Mouse (Mus musculus) liver, embryonic 12.5 days (tissue): ENCODE results near the gene Gm20671. TPM values are rescaled to one million over a fixed set of nuclear protein-coding genes. Genes with fewer than 3 reads are reported as not detected.
"Not testable (repeated sequence)": the region's sequence is repeated elsewhere in the genome, so short reads cannot be mapped to it uniquely, and the experiment has no call there.

ENCODE experiments used
- ATAC-seq: fragments of 200-750 bp; cut with Nextera tagmentation; 2 replicates; pipeline ENCODE4 v1.8.0; 2017; ENCODE audit warnings: moderate number of reproducible peaks, mild to moderate bottlenecking, moderate library complexity
- H3K27ac ChIP-seq: fragments of 300-500 bp; sonication (generic); 2 replicates; pipeline ENCODE4 v1.5.1; 2016; ENCODE audit warnings: mild to moderate bottlenecking
- H3K27me3 ChIP-seq: fragments of 300-500 bp; sonication (generic); replicated peaks from 2 replicates; pipeline ENCODE4 v1.6.1; 2016; ENCODE audit warnings: mild to moderate bottlenecking, moderate library complexity
- H3K36me3 ChIP-seq: fragments of 300-500 bp; sonication (generic); 2 replicates; pipeline ENCODE4 v1.6.1; 2016; ENCODE audit warnings: mild to moderate bottlenecking, moderate library complexity
- H3K4me1 ChIP-seq: fragments of 300-500 bp; sonication (generic); 2 replicates; pipeline ENCODE4 v1.6.1; 2016
- H3K4me2 ChIP-seq: fragments of 300-500 bp; sonication (generic); 2 replicates; pipeline ENCODE4 v1.6.1; 2016; ENCODE audit warnings: mild to moderate bottlenecking, moderate library complexity
- H3K4me3 ChIP-seq: fragments of 300-500 bp; sonication (generic); 2 replicates; pipeline ENCODE4 v1.5.1; 2016; ENCODE audit warnings: mild to moderate bottlenecking, moderate library complexity
- H3K9ac ChIP-seq: fragments of 300-500 bp; sonication (generic); 2 replicates; pipeline ENCODE4 v1.6.1; 2016; ENCODE audit warnings: mild to moderate bottlenecking, moderate library complexity
- H3K9me3 ChIP-seq: fragments of 300-500 bp; sonication (generic); replicated peaks from 2 replicates; pipeline ENCODE4 v1.6.1; 2016; ENCODE audit warnings: mild to moderate bottlenecking, moderate library complexity
- WGBS: fragments of 180-500 bp; shearing (Covaris S2); methylation state at CpG from one replicate; pipeline ENCODE4 v1.1.7; 2016; ENCODE audit not compliant: insufficient replicate concordance; 5-methylcytosine and 5-hydroxymethylcytosine counted together
- polyA plus RNA-seq: library from polyadenylated mRNA; unstranded; fragments of >200 nt; fragmentation: Nextera tagmentation; extraction: Ambion mirVana; gene quantifications from 2 replicates; pipeline ENCODE4 v1.2.1, GENCODE M21; 2016

The Gm20671 gene
- polyA plus RNA-seq, 1 experiment from 2014 or later = not detected

DNA sequence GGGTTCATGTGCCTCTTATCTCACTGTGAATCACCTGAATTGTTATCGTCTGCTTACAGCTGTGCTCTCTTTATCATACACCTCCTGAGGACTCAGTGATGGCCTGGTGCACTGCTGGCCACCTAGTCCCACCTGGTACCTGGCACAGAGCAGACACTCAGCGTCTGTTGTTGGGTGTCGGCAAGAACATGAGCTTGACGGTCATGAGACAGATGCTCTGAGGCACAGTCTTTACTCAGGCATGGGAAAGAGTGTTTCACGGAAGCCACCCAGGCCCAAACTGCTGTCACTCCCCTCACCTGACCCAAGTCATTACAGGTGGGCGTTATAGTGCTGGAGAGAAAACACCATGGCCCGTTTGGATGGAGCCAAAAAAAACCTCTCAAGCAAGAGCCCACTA is 102.9 kb downstream of the Gm20671 start:
- Histone ChIP-seq H3K9me3 (no peaks in the 10 kb centered on the region), H3K36me3 (no peaks in the 10 kb centered on the region), H3K27me3 (no peaks in the 10 kb centered on the region), H3K27ac (no peak overlapping the region), H3K4me3 (no peak overlapping the region), H3K4me2 (no peak overlapping the region), H3K9ac (no peak overlapping the region), H3K4me1 (peaks cover 1% of the 10 kb centered on the region; the same call in 1 of the 2 replicates)
- WGBS = 71% methylated on average over 7 of the region's 7 CpGs
- no peak for ATAC-seq

- not testable (repeated sequence) for H3K27me3 ChIP-seq, H3K4me3 ChIP-seq, ATAC-seq, H3K36me3 ChIP-seq, H3K9ac ChIP-seq, H3K9me3 ChIP-seq, H3K27ac ChIP-seq, H3K4me1 ChIP-seq, H3K4me2 ChIP-seq
- 72% methylated on average over 8 of the region's 8 CpGs for WGBS
These were observed 104.2 kb downstream of the Gm20671 start for GRCm38 (mm10) chr5:32722711-32723110.

- Histone ChIP-seq H3K4me1 (peaks cover 3% of the 10 kb centered on the region; the same call in 1 of the 2 replicates), H3K27me3 (no peaks in the 10 kb centered on the region), H3K4me3 (no peak overlapping the region), H3K4me2 (no peak overlapping the region), H3K9ac (no peak overlapping the region), H3K27ac (no peak overlapping the region), H3K36me3 (no peaks in the 10 kb centered on the region), H3K9me3 (no peaks in the 10 kb centered on the region)
- 65% methylated on average over 7 of the region's 7 CpGs for WGBS
- no peak for ATAC-seq
These were observed 104.6 kb downstream of the Gm20671 start for GRCm38 (mm10) chr5:32722263-32722662.

DNA sequence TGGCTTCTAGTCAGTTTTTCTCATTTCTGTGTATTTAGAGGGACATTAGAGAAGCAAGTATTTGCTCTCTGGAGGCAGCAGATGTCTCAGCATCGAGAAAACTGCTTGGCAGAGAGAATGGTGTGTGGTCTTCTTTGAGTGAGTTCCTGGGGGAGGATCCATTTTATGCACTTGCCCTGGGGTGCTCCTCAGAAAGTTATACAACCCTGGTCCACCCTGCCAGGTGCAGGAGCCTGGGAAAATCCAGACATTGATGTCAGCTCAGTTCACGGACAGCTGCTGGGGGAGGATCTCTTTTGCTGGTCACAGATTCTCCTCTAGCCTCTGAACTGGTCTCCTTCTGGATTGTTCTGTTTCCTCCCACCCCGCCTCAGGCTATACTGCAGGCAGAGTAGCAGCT is 105.6 kb downstream of the Gm20671 start:
- no peaks in the 10 kb centered on the region for H3K9me3 ChIP-seq
- WGBS = 59% methylated on average over 3 of the region's 3 CpGs
- no peak overlapping the region for H3K27ac ChIP-seq
- H3K27me3 ChIP-seq = no peaks in the 10 kb centered on the region
- H3K4me1 ChIP-seq = peaks cover 3% of the 10 kb centered on the region; the same call in 1 of the 2 replicates
- no peak overlapping the region for H3K4me3 ChIP-seq
- no peak overlapping the region for H3K4me2 ChIP-seq
- H3K9ac ChIP-seq = no peak overlapping the region
- H3K36me3 ChIP-seq = no peaks in the 10 kb centered on the region
- ATAC-seq = no peak

DNA sequence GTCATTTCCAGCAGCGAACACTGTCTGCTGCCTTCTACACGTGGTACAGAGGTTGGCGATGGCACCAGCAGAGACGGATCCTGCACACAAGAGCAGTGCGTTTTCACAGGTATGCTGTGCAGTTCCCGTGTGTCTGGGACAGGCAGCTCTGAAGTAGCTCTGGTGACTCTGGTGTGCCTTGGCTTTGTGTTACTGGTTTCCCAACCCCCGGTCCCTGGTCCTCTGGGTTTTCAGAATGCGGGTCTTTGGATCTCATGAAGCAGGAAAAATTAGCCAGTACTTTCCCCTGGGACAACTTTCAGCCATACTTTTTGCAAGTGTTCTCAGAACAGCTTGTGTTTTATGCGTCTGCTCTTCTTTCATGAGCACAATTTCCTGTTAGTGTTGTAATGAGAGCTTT is 106.5 kb downstream of the Gm20671 start:
- 76% methylated on average over 9 of the region's 9 CpGs for WGBS
- H3K4me3 ChIP-seq = no peak overlapping the region
- no peak overlapping the region for H3K27ac ChIP-seq
- peaks cover 3% of the 10 kb centered on the region; the same call in 1 of the 2 replicates for H3K4me1 ChIP-seq
- no peaks in the 10 kb centered on the region for H3K36me3 ChIP-seq
- no peak for ATAC-seq
- H3K27me3 ChIP-seq = no peaks in the 10 kb centered on the region
- no peak overlapping the region for H3K9ac ChIP-seq
- no peaks in the 10 kb centered on the region for H3K9me3 ChIP-seq
- H3K4me2 ChIP-seq = no peak overlapping the region

- H3K9ac ChIP-seq = no peak overlapping the region
- H3K27me3 ChIP-seq = no peaks in the 10 kb centered on the region
- H3K4me1 ChIP-seq = peaks cover 3% of the 10 kb centered on the region; the same call in 1 of the 2 replicates
- H3K4me2 ChIP-seq = no peak overlapping the region
- 0 out of 2 replicates have a peak, but pooled peaks have one; percentile 23 for ATAC-seq
- no peaks in the 10 kb centered on the region for H3K9me3 ChIP-seq
- H3K4me3 ChIP-seq = no peak overlapping the region
- no peak overlapping the region for H3K27ac ChIP-seq
- H3K36me3 ChIP-seq = no peaks in the 10 kb centered on the region
- 50% methylated on average over 6 of the region's 6 CpGs for WGBS
These were observed 108.0 kb downstream of the Gm20671 start for GRCm38 (mm10) chr5:32718916-32719315.

GRCm38 (mm10) chr5:32717726-32718125 is 109.2 kb downstream of the Gm20671 start:
- no peak overlapping the region for H3K9ac ChIP-seq
- peaks cover 10% of the 10 kb centered on the region for H3K4me1 ChIP-seq
- no peak for ATAC-seq
- no peaks in the 10 kb centered on the region for H3K36me3 ChIP-seq
- H3K27me3 ChIP-seq = no peaks in the 10 kb centered on the region
- no peak overlapping the region for H3K4me3 ChIP-seq
- 37% methylated on average over 1 of the region's 1 CpGs for WGBS
- no peak overlapping the region for H3K4me2 ChIP-seq
- peak overlapping the region; percentile 71 for H3K27ac ChIP-seq
- no peaks in the 10 kb centered on the region for H3K9me3 ChIP-seq

GRCm38 (mm10) chr5:32713703-32714467 is 113.0 kb downstream of the Gm20671 start:
- H3K4me2 ChIP-seq = peak overlapping the region; percentile 79
- under 1% methylated on average over 55 of the region's 55 CpGs for WGBS
- H3K27me3 ChIP-seq = no peaks in the 10 kb centered on the region
- no peaks in the 10 kb centered on the region for H3K36me3 ChIP-seq
- no peaks in the 10 kb centered on the region for H3K9me3 ChIP-seq
- peak overlapping the region; percentile 55 for H3K9ac ChIP-seq
- peak overlapping the region; percentile 68 for H3K4me3 ChIP-seq
- H3K27ac ChIP-seq = peak overlapping the region; percentile 87
- ATAC-seq = peak; percentile 95
- peaks cover 10% of the 10 kb centered on the region for H3K4me1 ChIP-seq

DNA sequence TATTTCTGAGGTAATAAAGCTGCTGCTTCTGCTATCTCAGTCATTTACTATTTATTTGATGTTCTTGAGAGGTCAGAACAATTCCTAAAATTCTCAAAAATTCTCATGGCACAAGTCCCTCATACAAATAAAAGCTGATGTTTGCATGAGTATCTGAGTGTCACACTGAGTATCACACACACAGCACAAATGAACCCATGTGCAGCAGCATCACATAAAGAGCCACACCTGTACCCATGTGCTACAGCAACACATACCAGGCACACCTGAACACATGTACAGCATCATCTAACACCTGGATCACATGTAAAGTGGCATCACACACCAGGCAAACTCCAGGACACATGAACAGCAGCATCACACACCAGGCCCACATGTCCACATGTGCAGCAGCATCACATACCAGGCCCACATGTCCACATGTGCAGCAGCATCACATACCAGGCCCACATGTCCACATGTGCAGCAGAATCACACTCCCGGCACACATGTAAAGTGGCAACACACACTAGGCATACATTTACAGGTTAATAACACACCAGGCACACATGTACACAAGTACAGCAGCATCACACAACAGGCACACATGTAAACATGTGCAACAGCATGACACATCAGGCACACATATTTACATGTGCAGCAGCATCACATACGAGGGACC is 113.7 kb downstream of the Gm20671 start:
- Histone ChIP-seq H3K27ac (peak overlapping the region; percentile 87), H3K27me3 (no peaks in the 10 kb centered on the region), H3K9me3 (no peaks in the 10 kb centered on the region), H3K4me2 (peak overlapping the region; percentile 79), H3K4me3 (peak overlapping the region; percentile 68), H3K4me1 (peaks cover 9% of the 10 kb centered on the region), H3K36me3 (no peaks in the 10 kb centered on the region), H3K9ac (peak overlapping the region; percentile 55)
- ATAC-seq = no peak
- 26% methylated on average over 2 of the region's 2 CpGs for WGBS

DNA sequence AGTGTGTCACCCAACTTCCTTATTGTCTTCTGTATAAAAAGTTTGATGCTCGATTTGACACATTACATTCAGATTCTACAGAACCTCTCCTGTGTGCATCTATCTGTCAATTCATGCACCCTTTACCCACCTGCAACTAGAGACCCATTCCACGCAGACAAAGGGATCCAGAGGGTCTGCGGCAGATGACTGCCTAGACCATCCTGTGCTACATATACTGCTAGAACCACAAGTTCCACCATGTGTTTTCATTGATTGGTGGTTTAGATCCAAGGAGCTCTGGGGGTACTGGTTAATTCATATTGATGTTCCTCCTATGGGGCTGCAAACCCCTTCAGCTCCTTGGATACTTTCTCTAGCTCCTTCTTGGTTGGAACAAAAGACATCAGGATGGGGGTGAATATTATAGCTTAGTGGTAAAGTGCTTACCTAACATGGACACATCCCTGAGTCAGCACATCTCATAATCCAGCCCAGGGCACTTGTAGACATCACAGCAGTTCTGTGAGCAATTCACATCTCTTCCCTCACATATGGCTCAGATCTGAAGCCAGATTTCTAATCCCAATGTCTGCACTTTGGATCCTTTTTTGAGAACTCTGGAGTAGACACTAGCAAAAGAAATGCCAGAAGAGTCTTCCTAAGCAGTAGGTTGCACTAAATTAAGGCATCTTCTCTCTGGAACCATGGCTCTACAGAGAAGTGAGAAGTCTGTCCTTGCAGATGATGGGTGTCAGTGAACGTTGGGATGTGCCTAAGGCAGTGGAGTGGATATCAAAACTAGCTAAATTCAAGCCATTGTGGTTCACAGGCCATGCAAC is 114.5 kb downstream of the Gm20671 start:
- Histone ChIP-seq H3K4me2 (peak overlapping the region; percentile 79), H3K4me3 (peak overlapping the region; percentile 68; the same call in 1 of the 2 replicates), H3K9me3 (no peaks in the 10 kb centered on the region), H3K36me3 (no peaks in the 10 kb centered on the region), H3K9ac (peak overlapping the region; percentile 55; the same call in 1 of the 2 replicates), H3K27me3 (no peaks in the 10 kb centered on the region), H3K27ac (peak overlapping the region; percentile 87; the same call in 1 of the 2 replicates), H3K4me1 (peaks cover 9% of the 10 kb centered on the region)
- WGBS = 64% methylated on average over 4 of the region's 4 CpGs
- ATAC-seq = no peak

GRCm38 (mm10) chr5:32711485-32711884 is 115.4 kb downstream of the Gm20671 start:
- H3K9me3 ChIP-seq = no peaks in the 10 kb centered on the region
- ATAC-seq = no peak
- WGBS = 69% methylated on average over 5 of the region's 5 CpGs
- no peaks in the 10 kb centered on the region for H3K27me3 ChIP-seq
- no peak overlapping the region for H3K27ac ChIP-seq
- no peak overlapping the region for H3K9ac ChIP-seq
- no peak overlapping the region for H3K4me2 ChIP-seq
- no peak overlapping the region for H3K4me3 ChIP-seq
- H3K4me1 ChIP-seq = peaks cover 9% of the 10 kb centered on the region
- no peaks in the 10 kb centered on the region for H3K36me3 ChIP-seq
